Mouse (Mus musculus) forebrain, embryonic 12.5 days (tissue): ENCODE measurements around the gene Fmc1. TPM values are rescaled to one million over a fixed set of nuclear protein-coding genes. Genes with fewer than 3 reads are reported as not detected.
A peak's percentile ranks its signal among the peaks of the same experiment; 100 is the strongest.
"Not testable (repeated sequence)": the region's sequence is repeated elsewhere in the genome, so short reads cannot be mapped to it uniquely, and the experiment has no call there.

Experiments used
- ATAC-seq: fragments of 200-750 bp; cut with Nextera tagmentation; 2 replicates; pipeline ENCODE4 v1.8.0; 2017; ENCODE audit warnings: moderate TSS enrichment; ENCODE audit not compliant: low FRiP score
- H3K27ac ChIP-seq: fragments of 300-500 bp; sonication (generic); 2 replicates; pipeline ENCODE4 v1.5.1; 2016; ENCODE audit warnings: mild to moderate bottlenecking
- H3K27me3 ChIP-seq: fragments of 300-500 bp; sonication (generic); 2 replicates; pipeline ENCODE4 v1.6.1; 2016; ENCODE audit warnings: mild to moderate bottlenecking
- H3K36me3 ChIP-seq: fragments of 300-500 bp; sonication (generic); replicated peaks from 2 replicates; pipeline ENCODE4 v1.6.1; 2016; ENCODE audit warnings: mild to moderate bottlenecking
- H3K4me1 ChIP-seq: fragments of 300-500 bp; sonication (generic); 2 replicates; pipeline ENCODE4 v1.6.1; 2016
- H3K4me2 ChIP-seq: fragments of 300-500 bp; sonication (generic); 2 replicates; pipeline ENCODE4 v1.6.1; 2016; ENCODE audit warnings: mild to moderate bottlenecking, moderate library complexity
- H3K4me3 ChIP-seq: fragments of 300-500 bp; sonication (generic); replicated peaks from 2 replicates; pipeline ENCODE4 v1.5.1; 2016; ENCODE audit warnings: mild to moderate bottlenecking
- H3K9ac ChIP-seq: fragments of 300-500 bp; sonication (generic); 2 replicates; pipeline ENCODE4 v1.6.1; 2016; ENCODE audit warnings: mild to moderate bottlenecking
- H3K9me3 ChIP-seq: fragments of 300-500 bp; sonication (generic); 2 replicates; pipeline ENCODE4 v1.6.1; 2016
- WGBS: fragments of 180-500 bp; shearing (Covaris S2); methylation state at CpG from one replicate; pipeline ENCODE4 v1.1.7; 2016; 5-methylcytosine and 5-hydroxymethylcytosine counted together
- polyA plus RNA-seq: library from polyadenylated mRNA; unstranded; fragments of >200 nt; fragmentation: Nextera tagmentation; extraction: Ambion mirVana; gene quantifications from 2 replicates; pipeline ENCODE4 v1.2.1, GENCODE M21; 2016

Gene Fmc1
- polyA plus RNA-seq, 1 experiment from 2014 or later, result 134 TPM

DNA sequence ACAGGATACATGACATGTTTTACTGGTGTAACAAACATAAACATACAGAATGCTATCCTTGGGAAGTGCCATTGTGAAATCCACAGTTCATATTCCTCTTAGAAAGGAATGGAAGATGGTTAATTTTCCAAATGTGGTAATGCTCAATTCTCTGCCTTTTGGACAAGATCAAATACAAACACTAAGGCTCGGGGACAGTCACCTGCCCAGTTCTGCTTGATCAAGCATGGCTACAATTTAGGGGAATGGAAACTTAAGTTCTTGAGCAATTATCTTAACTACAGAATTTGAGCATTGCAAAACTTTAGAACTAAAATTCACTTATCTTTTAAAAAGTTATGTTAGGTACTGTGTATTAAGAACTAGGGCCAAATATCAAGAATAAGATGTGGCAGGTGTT lies 2.5 kb downstream of the Fmc1 start:
- H3K4me1 ChIP-seq, result peaks cover 9% of the 10 kb centered on the region
- H3K9ac ChIP-seq, result peak overlapping the region; percentile 89; the same call in 1 of the 2 replicates

DNA sequence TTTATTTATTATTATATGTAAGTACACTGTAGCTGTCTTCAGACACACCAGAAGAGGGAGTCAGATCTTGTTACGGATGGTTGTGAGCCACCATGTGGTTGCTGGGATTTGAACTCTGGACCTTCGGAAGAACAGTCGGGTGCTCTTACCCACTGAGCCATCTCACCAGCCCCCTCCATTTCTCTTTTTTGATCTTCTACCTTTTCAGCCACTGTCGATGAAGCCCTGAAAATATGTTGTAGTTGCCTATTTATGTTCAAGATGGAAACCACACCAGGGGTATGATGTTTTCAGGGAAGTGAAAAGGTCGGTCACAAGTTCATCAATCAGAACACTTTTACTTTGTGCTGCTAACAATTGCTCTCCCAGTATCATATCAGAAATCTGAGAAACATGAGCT lies 10.8 kb downstream of the Fmc1 start:
- WGBS, result 93% methylated on average over 4 of the region's 5 CpGs
- not testable (repeated sequence) for H3K9me3 ChIP-seq, ATAC-seq

More for the DNA sequence above, 2.5 kb downstream of the Fmc1 start:
- 0 out of 2 replicates have a peak, but pooled peaks cover 6% of the 10 kb centered on the region for H3K36me3 ChIP-seq
- no peak for ATAC-seq
- no peaks in the 10 kb centered on the region for H3K9me3 ChIP-seq
- peak overlapping the region; percentile 73 for H3K4me3 ChIP-seq
- H3K27ac ChIP-seq, result no peak overlapping the region
- H3K4me2 ChIP-seq, result peak overlapping the region; percentile 58
- no peaks in the 10 kb centered on the region for H3K27me3 ChIP-seq
- 75% methylated on average over 1 of the region's 1 CpGs for WGBS

DNA sequence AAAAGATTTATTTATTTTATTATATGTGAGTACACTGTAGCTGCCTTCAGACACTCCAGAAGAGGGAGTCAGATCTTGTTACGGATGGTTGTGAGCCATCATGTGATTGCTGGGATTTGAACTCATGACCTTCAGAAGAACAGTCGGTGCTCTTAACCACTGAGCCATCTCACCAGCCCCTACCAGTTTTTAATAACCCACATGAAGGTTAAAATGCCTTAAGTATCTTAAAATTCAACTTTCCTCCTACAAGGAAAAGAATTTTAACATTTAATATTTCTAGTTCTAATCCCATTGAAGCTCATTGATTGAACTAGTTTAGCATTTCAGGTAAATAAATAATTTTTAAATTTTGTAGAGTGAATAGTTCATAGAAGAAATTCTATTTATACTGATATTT lies 13.7 kb downstream of the Fmc1 start:
- 92% methylated on average over 2 of the region's 2 CpGs for WGBS

More for the DNA sequence above, 10.8 kb downstream of the Fmc1 start:
- not testable (repeated sequence) for H3K9ac ChIP-seq, H3K27ac ChIP-seq, H3K36me3 ChIP-seq, H3K4me3 ChIP-seq, H3K4me2 ChIP-seq, H3K4me1 ChIP-seq, H3K27me3 ChIP-seq

GRCm38 (mm10) chr6:38547707-38548106 lies 14.4 kb downstream of the Fmc1 start:
- ATAC-seq, result no peak
- H3K4me3 ChIP-seq, result no peak overlapping the region
- H3K4me2 ChIP-seq, result no peak overlapping the region
- no peak overlapping the region for H3K9ac ChIP-seq
- H3K9me3 ChIP-seq, result no peaks in the 10 kb centered on the region
- H3K36me3 ChIP-seq, result no peaks in the 10 kb centered on the region
- peaks cover 8% of the 10 kb centered on the region for H3K4me1 ChIP-seq
- WGBS, result 84% methylated on average over 1 of the region's 1 CpGs
- no peaks in the 10 kb centered on the region for H3K27me3 ChIP-seq
- no peak overlapping the region for H3K27ac ChIP-seq

More for the DNA sequence above, 13.7 kb downstream of the Fmc1 start:
- not testable (repeated sequence) for H3K4me2 ChIP-seq, H3K27ac ChIP-seq, H3K4me1 ChIP-seq, H3K27me3 ChIP-seq, H3K9ac ChIP-seq, H3K9me3 ChIP-seq, ATAC-seq, H3K4me3 ChIP-seq, H3K36me3 ChIP-seq

- not testable (repeated sequence) for H3K4me2 ChIP-seq, H3K27ac ChIP-seq, H3K9me3 ChIP-seq, H3K9ac ChIP-seq, H3K36me3 ChIP-seq, ATAC-seq, H3K27me3 ChIP-seq, H3K4me3 ChIP-seq
- 89% methylated on average over 7 of the region's 7 CpGs for WGBS
- H3K4me1 ChIP-seq, result peaks cover 11% of the 10 kb centered on the region
Observed at GRCm38 (mm10) chr6:38548595-38548994, 15.3 kb downstream of the Fmc1 start.

GRCm38 (mm10) chr6:38549840-38550239 lies 16.5 kb downstream of the Fmc1 start:
- 78% methylated on average over 6 of the region's 6 CpGs for WGBS
- Histone ChIP-seq H3K4me1 (peaks cover 20% of the 10 kb centered on the region), H3K9ac (peak overlapping the region; percentile 75), H3K27ac (0 out of 2 replicates have a peak overlapping the region, but pooled peaks have one; percentile 99), H3K4me2 (peak overlapping the region; percentile 76)
- H3K36me3 ChIP-seq, H3K4me3 ChIP-seq, ATAC-seq, H3K9me3 ChIP-seq, H3K27me3 ChIP-seq: not testable (repeated sequence)

GRCm38 (mm10) chr6:38550250-38551061 lies 17.2 kb downstream of the Fmc1 start:
- 10% methylated on average over 28 of the region's 28 CpGs for WGBS
- peaks cover 5% of the 10 kb centered on the region; the same call in 1 of the 2 replicates for H3K36me3 ChIP-seq

GRCm38 (mm10) chr6:38551062-38551988 lies 18.0 kb downstream of the Fmc1 start, which contains the start of gene Luc7l2:
Luc7l2 (plus strand) TSS chr6:38551334.
- WGBS, result under 1% methylated on average over 95 of the region's 98 CpGs

More at GRCm38 (mm10) chr6:38550250-38551061, 17.2 kb downstream of the Fmc1 start:
- peak overlapping the region; percentile 75 for H3K9ac ChIP-seq
- H3K4me1 ChIP-seq, result peaks cover 20% of the 10 kb centered on the region
- ATAC-seq, result peak; percentile 30
- H3K27ac ChIP-seq, result peak overlapping the region; percentile 99
- H3K4me3 ChIP-seq, result peak overlapping the region; percentile 82
- H3K9me3 ChIP-seq, result no peaks in the 10 kb centered on the region
- peak overlapping the region; percentile 76 for H3K4me2 ChIP-seq
- no peaks in the 10 kb centered on the region for H3K27me3 ChIP-seq

GRCm38 (mm10) chr6:38551989-38552635 lies 18.8 kb downstream of the Fmc1 start:
- Histone ChIP-seq H3K27ac (peak overlapping the region; percentile 99), H3K27me3 (no peaks in the 10 kb centered on the region), H3K9ac (peak overlapping the region; percentile 90), H3K4me1 (peaks cover 20% of the 10 kb centered on the region), H3K9me3 (no peaks in the 10 kb centered on the region), H3K36me3 (peaks cover 10% of the 10 kb centered on the region; the same call in 1 of the 2 replicates), H3K4me2 (peak overlapping the region; percentile 54), H3K4me3 (peak overlapping the region; percentile 82)
- WGBS, result 0% methylated on average over 32 of the region's 32 CpGs
- ATAC-seq, result peak; percentile 95

More at GRCm38 (mm10) chr6:38551062-38551988, 18.0 kb downstream of the Fmc1 start, which contains the start of gene Luc7l2:
- Histone ChIP-seq H3K4me2 (peak within 1 kb of the TSS; percentile 76), H3K4me3 (peak within 1 kb of the TSS; percentile 82), H3K9ac (peak within 1 kb of the TSS; percentile 90), H3K4me1 (peaks cover 20% of the 10 kb centered on the region), H3K27me3 (no peaks in the 10 kb centered on the region), H3K36me3 (peaks cover 10% of the 10 kb centered on the region; the same call in 1 of the 2 replicates), H3K27ac (peak within 1 kb of the TSS; percentile 99), H3K9me3 (no peaks in the 10 kb centered on the region)
- peak; percentile 92 for ATAC-seq

DNA sequence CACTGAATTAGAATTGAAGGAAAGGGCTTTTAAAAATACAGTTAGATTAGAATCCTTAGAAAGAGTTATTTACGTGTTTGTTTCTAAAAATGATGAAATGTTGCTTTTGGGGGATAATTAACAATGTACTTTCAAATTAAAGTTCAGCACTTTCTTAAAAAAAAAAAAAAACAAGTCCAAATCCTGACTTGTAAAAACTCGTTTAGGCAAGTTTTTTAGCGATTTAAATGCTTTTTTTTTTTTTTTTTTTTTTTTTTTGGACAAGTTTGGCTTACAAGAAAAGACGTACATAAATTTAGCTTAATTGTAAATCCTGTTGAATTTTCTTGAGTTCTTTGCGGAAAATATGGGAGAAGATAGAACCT lies 19.3 kb downstream of the Fmc1 start:
- Histone ChIP-seq H3K27me3 (no peaks in the 10 kb centered on the region), H3K36me3 (peaks cover 10% of the 10 kb centered on the region), H3K9ac (peak overlapping the region; percentile 90), H3K27ac (no peak overlapping the region), H3K9me3 (no peaks in the 10 kb centered on the region), H3K4me2 (peak overlapping the region; percentile 54), H3K4me3 (peak overlapping the region; percentile 82), H3K4me1 (peaks cover 20% of the 10 kb centered on the region)
- WGBS, result 30% methylated on average over 5 of the region's 5 CpGs
- no peak for ATAC-seq

GRCm38 (mm10) chr6:38576096-38576495 lies 42.8 kb downstream of the Fmc1 start:
- H3K9ac ChIP-seq, result no peak overlapping the region
- H3K9me3 ChIP-seq, result no peaks in the 10 kb centered on the region
- H3K4me1 ChIP-seq, result no peaks in the 10 kb centered on the region
- ATAC-seq, result no peak
- no peak overlapping the region for H3K27ac ChIP-seq
- H3K4me3 ChIP-seq, result no peak overlapping the region
- 92% methylated on average over 2 of the region's 2 CpGs for WGBS
- no peaks in the 10 kb centered on the region for H3K27me3 ChIP-seq
- peaks cover 43% of the 10 kb centered on the region for H3K36me3 ChIP-seq
- no peak overlapping the region for H3K4me2 ChIP-seq
